Mouse (Mus musculus): Measurements from ENCODE around the gene Myom3. TPM values are rescaled to one million over a fixed set of nuclear protein-coding genes. Genes with fewer than 3 reads are reported as not detected.

The Myom3 gene
- polyA plus RNA-seq, 1 experiment from 2014 or later, result not detected

- no peaks in the 10 kb centered on the region for H3K36me3 ChIP-seq (ENCODE audit: control insufficient read depth, insufficient read depth, low read length)
- 79% methylated on average over 8 of the region's 8 CpGs for WGBS
- DNase-seq (ENCODE audit: low spot score), result no peak
- H3K4me1 ChIP-seq (replicated peaks; ENCODE audit: control insufficient read depth, insufficient read depth, low read length), result no peaks in the 10 kb centered on the region
- no peaks in the 10 kb centered on the region for H3K9me3 ChIP-seq (ENCODE audit: control insufficient read depth, low read length)
- H3K4me2 ChIP-seq (ENCODE audit: low read depth, low read length, severe bottlenecking), result no peak overlapping the region
- no peaks in the 10 kb centered on the region for H3K27me3 ChIP-seq (ENCODE audit: control insufficient read depth, insufficient read depth, low read length)
- no peak for ATAC-seq (replicated peaks; ENCODE audit: low FRiP score)
- H3K9ac ChIP-seq (ENCODE audit: low read length), result no peak overlapping the region
- no peak overlapping the region for H3K27ac ChIP-seq (ENCODE audit: low read depth, low read length)
- no peak overlapping the region for H3K4me3 ChIP-seq (ENCODE audit: low read depth, low read length)
These were observed 8.6 kb upstream of the Myom3 start for GRCm38 (mm10) chr4:135750896-135751295.

DNA sequence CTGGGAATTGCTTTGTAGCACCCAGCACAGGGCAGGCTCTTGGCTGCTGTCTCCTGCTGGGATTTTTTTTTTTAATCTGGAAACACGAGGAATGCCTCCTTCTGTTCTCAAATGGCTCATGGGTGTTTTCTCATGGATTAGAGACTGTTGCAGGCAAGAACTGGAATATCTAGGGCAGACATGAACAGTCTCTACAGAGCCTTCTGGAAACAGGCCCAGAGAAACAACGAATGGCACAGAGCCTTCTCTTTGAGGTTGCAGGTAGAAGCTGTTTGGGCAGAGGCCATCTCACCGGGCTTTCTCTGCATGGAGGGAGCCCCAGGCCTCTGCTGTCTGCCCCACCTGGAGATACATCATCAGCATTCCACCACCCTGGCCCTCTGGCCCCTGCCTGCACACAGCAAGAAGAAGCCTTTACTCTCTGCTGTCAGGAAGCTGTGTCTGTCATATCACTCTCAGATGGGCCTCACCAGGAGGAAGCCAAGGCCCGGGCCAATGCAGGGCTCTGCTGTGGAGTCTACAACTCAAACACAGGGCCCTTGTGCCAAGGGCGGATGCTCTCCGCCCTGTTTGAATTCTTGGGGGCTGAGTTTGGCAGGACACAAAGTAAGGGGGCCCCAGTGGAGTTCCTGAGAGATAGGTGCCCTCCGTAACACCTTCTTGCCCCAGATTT is 7.3 kb upstream of the Myom3 start:
- H3K27ac ChIP-seq (ENCODE audit: low read depth, low read length), result no peak overlapping the region
- no peaks in the 10 kb centered on the region for H3K9me3 ChIP-seq (ENCODE audit: control insufficient read depth, low read length)
- 82% methylated on average over 7 of the region's 7 CpGs for WGBS
- H3K4me1 ChIP-seq (replicated peaks; ENCODE audit: control insufficient read depth, insufficient read depth, low read length), result no peaks in the 10 kb centered on the region
- no peak for DNase-seq (ENCODE audit: low spot score)
- H3K36me3 ChIP-seq (ENCODE audit: control insufficient read depth, insufficient read depth, low read length), result no peaks in the 10 kb centered on the region
- H3K4me3 ChIP-seq (ENCODE audit: low read depth, low read length), result no peak overlapping the region
- no peak overlapping the region for H3K4me2 ChIP-seq (ENCODE audit: low read depth, low read length, severe bottlenecking)
- no peak overlapping the region for H3K9ac ChIP-seq (ENCODE audit: low read length)
- no peak for ATAC-seq (replicated peaks; ENCODE audit: low FRiP score)
- H3K27me3 ChIP-seq (ENCODE audit: control insufficient read depth, insufficient read depth, low read length), result no peaks in the 10 kb centered on the region

GRCm38 (mm10) chr4:135752779-135753164 is 6.7 kb upstream of the Myom3 start:
- H3K27ac ChIP-seq (ENCODE audit: low read depth, low read length), result no peak overlapping the region
- WGBS, result 90% methylated on average over 8 of the region's 8 CpGs
- H3K4me3 ChIP-seq (ENCODE audit: low read depth, low read length), result no peak overlapping the region
- no peak overlapping the region for H3K4me2 ChIP-seq (ENCODE audit: low read depth, low read length, severe bottlenecking)
- DNase-seq (ENCODE audit: low spot score) (no peak), ATAC-seq (replicated peaks; ENCODE audit: low FRiP score) (no peak)
- no peaks in the 10 kb centered on the region for H3K36me3 ChIP-seq (ENCODE audit: control insufficient read depth, insufficient read depth, low read length)
- H3K9ac ChIP-seq (ENCODE audit: low read length), result no peak overlapping the region
- H3K27me3 ChIP-seq (ENCODE audit: control insufficient read depth, insufficient read depth, low read length), result no peaks in the 10 kb centered on the region
- H3K9me3 ChIP-seq (ENCODE audit: control insufficient read depth, low read length), result no peaks in the 10 kb centered on the region
- H3K4me1 ChIP-seq (replicated peaks; ENCODE audit: control insufficient read depth, insufficient read depth, low read length), result no peaks in the 10 kb centered on the region

- H3K36me3 ChIP-seq (ENCODE audit: control insufficient read depth, insufficient read depth, low read length), result no peaks in the 10 kb centered on the region
- H3K4me2 ChIP-seq (ENCODE audit: low read depth, low read length, severe bottlenecking), result no peak overlapping the region
- ATAC-seq (replicated peaks; ENCODE audit: low FRiP score), result no peak
- no peak overlapping the region for H3K27ac ChIP-seq (ENCODE audit: low read depth, low read length)
- H3K9ac ChIP-seq (ENCODE audit: low read length), result no peak overlapping the region
- no peaks in the 10 kb centered on the region for H3K27me3 ChIP-seq (ENCODE audit: control insufficient read depth, insufficient read depth, low read length)
- no peak overlapping the region for H3K4me3 ChIP-seq (ENCODE audit: low read depth, low read length)
- no peaks in the 10 kb centered on the region for H3K4me1 ChIP-seq (replicated peaks; ENCODE audit: control insufficient read depth, insufficient read depth, low read length)
- no peak for DNase-seq (ENCODE audit: low spot score)
- WGBS, result 36% methylated on average over 4 of the region's 4 CpGs
- H3K9me3 ChIP-seq (ENCODE audit: control insufficient read depth, low read length), result no peaks in the 10 kb centered on the region
These were observed 1.2 kb upstream of the Myom3 start for GRCm38 (mm10) chr4:135758331-135758730.

GRCm38 (mm10) chr4:135758825-135759224 is 690 bp upstream of the Myom3 start:
- no peaks in the 10 kb centered on the region for H3K9me3 ChIP-seq (ENCODE audit: control insufficient read depth, low read length)
- H3K27me3 ChIP-seq (ENCODE audit: control insufficient read depth, insufficient read depth, low read length), result no peaks in the 10 kb centered on the region
- H3K4me3 ChIP-seq (ENCODE audit: low read depth, low read length), result no peak overlapping the region
- ATAC-seq (replicated peaks; ENCODE audit: low FRiP score) (no peak), DNase-seq (ENCODE audit: low spot score) (no peak)
- H3K4me1 ChIP-seq (replicated peaks; ENCODE audit: control insufficient read depth, insufficient read depth, low read length), result no peaks in the 10 kb centered on the region
- H3K9ac ChIP-seq (ENCODE audit: low read length), result no peak overlapping the region
- no peak overlapping the region for H3K4me2 ChIP-seq (ENCODE audit: low read depth, low read length, severe bottlenecking)
- no peaks in the 10 kb centered on the region for H3K36me3 ChIP-seq (ENCODE audit: control insufficient read depth, insufficient read depth, low read length)
- WGBS, result 28% methylated on average over 6 of the region's 6 CpGs
- no peak overlapping the region for H3K27ac ChIP-seq (ENCODE audit: low read depth, low read length)

DNA sequence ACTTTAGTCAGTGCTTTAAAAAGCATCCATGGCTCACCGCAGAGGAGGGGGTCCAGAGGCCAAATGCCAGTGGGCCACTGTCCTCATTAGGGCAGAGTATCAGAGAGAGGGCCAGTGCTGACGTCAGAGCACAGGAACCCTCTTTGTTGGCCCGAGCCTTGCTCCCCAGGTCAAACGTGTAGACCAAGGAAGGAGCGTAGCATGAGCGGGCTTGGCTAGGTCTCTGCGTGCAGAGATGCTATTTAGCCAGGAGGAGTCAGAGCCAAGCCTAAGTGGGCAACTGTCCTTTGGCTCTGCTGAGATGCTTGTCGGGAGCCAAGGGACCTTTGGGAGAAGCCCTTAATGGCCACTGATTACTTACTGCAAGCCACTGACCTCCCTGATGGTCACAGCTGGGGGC is 1.5 kb downstream of the Myom3 start:
- no peak for ATAC-seq (replicated peaks; ENCODE audit: low FRiP score)
- 67% methylated on average over 8 of the region's 8 CpGs for WGBS
- Histone ChIP-seq H3K9me3 (ENCODE audit: control insufficient read depth, low read length) (no peaks in the 10 kb centered on the region), H3K27ac (ENCODE audit: low read depth, low read length) (no peak overlapping the region), H3K4me1 (replicated peaks; ENCODE audit: control insufficient read depth, insufficient read depth, low read length) (no peaks in the 10 kb centered on the region), H3K27me3 (ENCODE audit: control insufficient read depth, insufficient read depth, low read length) (no peaks in the 10 kb centered on the region), H3K36me3 (ENCODE audit: control insufficient read depth, insufficient read depth, low read length) (no peaks in the 10 kb centered on the region), H3K9ac (ENCODE audit: low read length) (no peak overlapping the region), H3K4me3 (ENCODE audit: low read depth, low read length) (no peak overlapping the region), H3K4me2 (ENCODE audit: low read depth, low read length, severe bottlenecking) (no peak overlapping the region)
- no peak for DNase-seq (ENCODE audit: low spot score)

DNA sequence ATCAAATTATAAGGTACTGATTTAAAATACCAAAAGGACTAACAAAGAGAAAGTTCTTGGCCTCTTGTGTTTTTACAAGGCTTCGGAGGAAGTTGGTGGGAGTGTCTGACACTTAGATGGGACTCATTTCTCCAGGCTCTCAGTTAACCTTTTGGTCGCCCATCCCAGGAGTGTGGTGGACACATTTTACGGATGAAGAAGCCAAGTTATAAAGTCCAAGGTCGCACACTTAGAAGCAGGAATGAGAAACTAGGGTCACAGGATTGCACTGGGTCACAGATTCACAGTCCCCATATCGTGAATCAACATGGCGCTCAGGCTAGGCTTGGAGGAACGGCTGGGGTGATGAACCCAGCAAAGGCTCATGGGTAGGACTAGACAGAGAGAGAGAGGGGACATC is 2.1 kb downstream of the Myom3 start:
- no peak overlapping the region for H3K4me2 ChIP-seq (ENCODE audit: low read depth, low read length, severe bottlenecking)
- no peaks in the 10 kb centered on the region for H3K9me3 ChIP-seq (ENCODE audit: control insufficient read depth, low read length)
- H3K4me3 ChIP-seq (ENCODE audit: low read depth, low read length), result no peak overlapping the region
- no peak for ATAC-seq (replicated peaks; ENCODE audit: low FRiP score)
- no peaks in the 10 kb centered on the region for H3K36me3 ChIP-seq (ENCODE audit: control insufficient read depth, insufficient read depth, low read length)
- H3K27me3 ChIP-seq (ENCODE audit: control insufficient read depth, insufficient read depth, low read length), result no peaks in the 10 kb centered on the region
- no peak overlapping the region for H3K9ac ChIP-seq (ENCODE audit: low read length)
- H3K27ac ChIP-seq (ENCODE audit: low read depth, low read length), result no peak overlapping the region
- 87% methylated on average over 7 of the region's 7 CpGs for WGBS
- no peak for DNase-seq (ENCODE audit: low spot score)
- no peaks in the 10 kb centered on the region for H3K4me1 ChIP-seq (replicated peaks; ENCODE audit: control insufficient read depth, insufficient read depth, low read length)

DNA sequence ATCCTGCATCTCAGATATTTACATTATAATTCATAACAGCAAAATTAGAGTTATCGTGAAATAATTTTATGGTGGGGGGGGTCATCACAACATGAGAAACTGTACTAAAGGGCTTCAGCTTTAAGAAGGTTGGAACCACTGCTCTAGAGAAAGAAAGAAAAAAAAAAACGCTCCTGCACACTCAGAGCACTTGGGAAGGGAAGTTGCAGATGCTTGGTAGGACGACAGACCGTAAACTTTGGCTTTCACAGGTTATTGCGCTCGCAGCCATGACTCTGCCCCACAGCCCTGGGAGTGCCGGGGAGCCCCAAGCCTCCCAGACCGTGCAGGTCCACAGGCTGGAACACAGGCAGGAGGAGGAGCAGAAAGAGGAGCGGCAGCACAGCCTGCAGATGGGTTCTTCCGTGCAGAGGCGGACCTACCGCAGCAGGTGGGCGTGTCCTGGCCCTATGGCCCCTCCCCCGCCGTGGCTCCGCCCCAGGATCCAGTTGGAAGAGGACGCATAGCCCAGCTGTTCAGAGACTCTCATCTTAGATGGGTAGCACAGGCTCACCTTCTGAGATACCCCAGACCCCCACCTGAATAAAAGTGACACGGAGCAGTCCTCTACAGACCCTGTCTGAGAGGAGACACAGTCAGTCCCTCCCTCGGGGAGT is 2.9 kb downstream of the Myom3 start:
- ATAC-seq (replicated peaks; ENCODE audit: low FRiP score) (peak; percentile 76), DNase-seq (ENCODE audit: low spot score) (peak; percentile 88)
- no peaks in the 10 kb centered on the region for H3K9me3 ChIP-seq (ENCODE audit: control insufficient read depth, low read length)
- no peak overlapping the region for H3K27ac ChIP-seq (ENCODE audit: low read depth, low read length)
- peak overlapping the region; percentile 15 for H3K4me3 ChIP-seq (ENCODE audit: low read depth, low read length)
- peak overlapping the region; percentile 47; the same call in 1 of the 2 replicates for H3K9ac ChIP-seq (ENCODE audit: low read length)
- H3K27me3 ChIP-seq (ENCODE audit: control insufficient read depth, insufficient read depth, low read length), result no peaks in the 10 kb centered on the region
- peak overlapping the region; percentile 52 for H3K4me2 ChIP-seq (ENCODE audit: low read depth, low read length, severe bottlenecking)
- no peaks in the 10 kb centered on the region for H3K4me1 ChIP-seq (replicated peaks; ENCODE audit: control insufficient read depth, insufficient read depth, low read length)
- H3K36me3 ChIP-seq (ENCODE audit: control insufficient read depth, insufficient read depth, low read length), result no peaks in the 10 kb centered on the region
- 8% methylated on average over 19 of the region's 19 CpGs for WGBS

DNA sequence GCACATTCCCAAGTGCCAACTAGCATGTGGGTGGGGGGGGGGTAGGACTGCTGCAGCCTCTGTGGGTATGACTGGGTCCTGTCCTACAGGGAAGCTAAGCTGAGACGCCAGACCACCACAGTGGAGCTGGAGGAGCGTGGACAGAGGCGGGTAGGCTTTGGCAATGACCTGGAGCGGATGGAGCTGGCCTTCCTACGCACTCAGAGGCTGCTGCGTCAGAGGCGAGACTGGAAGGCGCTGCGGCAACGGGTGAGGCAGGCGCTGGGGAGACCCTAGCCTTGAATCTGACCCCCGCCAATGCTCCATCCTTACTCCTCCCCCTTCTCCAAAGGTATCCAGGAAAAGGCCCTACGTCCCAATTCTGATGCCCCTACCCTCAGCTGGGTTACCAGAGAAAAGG is 5.2 kb downstream of the Myom3 start:
- Histone ChIP-seq H3K9ac (ENCODE audit: low read length) (no peak overlapping the region), H3K4me1 (replicated peaks; ENCODE audit: control insufficient read depth, insufficient read depth, low read length) (no peaks in the 10 kb centered on the region), H3K36me3 (ENCODE audit: control insufficient read depth, insufficient read depth, low read length) (no peaks in the 10 kb centered on the region), H3K9me3 (ENCODE audit: control insufficient read depth, low read length) (no peaks in the 10 kb centered on the region), H3K27me3 (ENCODE audit: control insufficient read depth, insufficient read depth, low read length) (no peaks in the 10 kb centered on the region), H3K27ac (ENCODE audit: low read depth, low read length) (no peak overlapping the region), H3K4me2 (ENCODE audit: low read depth, low read length, severe bottlenecking) (no peak overlapping the region), H3K4me3 (ENCODE audit: low read depth, low read length) (no peak overlapping the region)
- ATAC-seq (replicated peaks; ENCODE audit: low FRiP score) (no peak), DNase-seq (ENCODE audit: low spot score) (no peak)
- WGBS, result 89% methylated on average over 13 of the region's 13 CpGs

Data from forebrain, embryonic 11.5 days (tissue).